Mouse (Mus musculus): ENCODE data around the gene Pdk4. TPM values are rescaled to one million over a fixed set of nuclear protein-coding genes. Genes with fewer than 3 reads are reported as not detected.

Pdk4 gene
- 1.7 and 2.4 TPM in 2 replicates for polyA plus RNA-seq (2012; rRNA removed)

GRCm38 (mm10) chr6:5495961-5496853 is at the start of gene Pdk4:
Gene Pdk4, minus strand, starts transcription at chr6:5496309.

Other genes starting within 250 kb of the Pdk4 start
- gene Pon3, start 240.0 kb downstream of the Pdk4 start, polyA plus RNA-seq (2012; rRNA removed), result 1.6 and 2.1 TPM in 2 replicates
- gene Pon2, start 197.9 kb downstream of the Pdk4 start, polyA plus RNA-seq (2012; rRNA removed), result 11.3 and 11.8 TPM in 2 replicates
- gene Asb4, start 112.9 kb downstream of the Pdk4 start, polyA plus RNA-seq (2012; rRNA removed), result 11.3 and 12.5 TPM in 2 replicates
- gene Dync1i1, start 229.3 kb upstream of the Pdk4 start, polyA plus RNA-seq (2012; rRNA removed), result 126 and 150 TPM in 2 replicates